ENCODE assay signal across 11 mouse cellular contexts in genomic region chr5:47014351-47014750, GRCm38 (mm10).
DNase-seq lines count a peak whose midpoint lies in the region; ATAC-seq and TF ChIP-seq lines count a peak whose summit lies in the region.
"Had no signal": no experiment of that assay in that cellular context is flagged by ENCODE, and none has a peak within 500 bp of the region (broad histone marks: within the 10 kb centered on the region; RNA-seq: fewer than 3 reads in every experiment).

No protein-coding gene starts in this region.

- H3K36me3 ChIP-seq in kidney, adult 2 months (ENCODE audit: control insufficient read depth, insufficient read depth, low read length) = no peaks in the 10 kb centered on the region
- H3K36me3 ChIP-seq in kidney, embryonic 15.5 days = no peaks in the 10 kb centered on the region
- H3K36me3 ChIP-seq in MEL (ENCODE audit: control insufficient read depth in 1 of 2, insufficient read depth in 2 of 2, low read length in 2 of 2) = no peaks in the 10 kb centered on the region
- no peaks in the 10 kb centered on the region for H3K36me3 ChIP-seq in forebrain, embryonic 11.5 days (ENCODE audit: control insufficient read depth, insufficient read depth, low read length)
- H3K36me3 ChIP-seq: liver, embryonic 15.5 days; stomach, embryonic 15.5 days had no signal

- H3K79me2 ChIP-seq in MEL (ENCODE audit: control insufficient read depth, insufficient read depth, low read length, poor library complexity) = no peaks in the 10 kb centered on the region

- H3K9me3 ChIP-seq in kidney, embryonic 15.5 days (replicated peaks) = no peaks in the 10 kb centered on the region
- no peaks in the 10 kb centered on the region for H3K9me3 ChIP-seq in MEL (replicated peaks; ENCODE audit: insufficient read depth, low read length)
- no peaks in the 10 kb centered on the region for H3K9me3 ChIP-seq in forebrain, embryonic 11.5 days (ENCODE audit: control insufficient read depth, low read length)
- H3K9me3 ChIP-seq: liver, embryonic 15.5 days; stomach, embryonic 15.5 days had no signal

- no peak overlapping the region for H3K4me3 ChIP-seq in kidney, adult 2 months (ENCODE audit: insufficient read depth, low read depth, low read length)
- no peak overlapping the region for H3K4me3 ChIP-seq in kidney, embryonic 15.5 days (replicated peaks)
- H3K4me3 ChIP-seq in MEL (ENCODE audit: control insufficient read depth in 1 of 2, insufficient read depth in 1 of 2, low read depth in 2 of 2, low read length in 2 of 2) = no peak overlapping the region
- no peak overlapping the region for H3K4me3 ChIP-seq in forebrain, embryonic 11.5 days (ENCODE audit: low read depth, low read length)
- H3K4me3 ChIP-seq: erythroblast, embryonic 14.5 days; liver, embryonic 15.5 days; stomach, embryonic 15.5 days had no signal

- ATAC-seq in kidney, embryonic 15.5 days (replicated peaks; ENCODE audit: low FRiP score) = no peak
- ATAC-seq in forebrain, embryonic 11.5 days (replicated peaks; ENCODE audit: low FRiP score) = no peak; the same call in 1 of the 2 replicates

- DNase-seq in kidney, adult 2 months = peak; percentile 40
- DNase-seq in MEL (ENCODE audit: low read depth, low spot score) = peak; percentile 52
- peak; percentile 3 for DNase-seq in adrenal gland, adult 8-10 months
- DNase-seq in forebrain, embryonic 11.5 days (ENCODE audit: low spot score) = peak; percentile 64
- DNase-seq in left cerebral cortex, postnatal 4 days = peak; percentile 63
- DNase-seq in right cerebral cortex, postnatal 25 days = peak; percentile 11
- no peak for DNase-seq in spleen, postnatal 14 days (ENCODE audit: low spot score in 2 of 2)

- H3K27me3 ChIP-seq in kidney, adult 2 months (replicated peaks; ENCODE audit: control insufficient read depth, insufficient read depth, low read length) = no peaks in the 10 kb centered on the region
- H3K27me3 ChIP-seq in kidney, embryonic 15.5 days = no peaks in the 10 kb centered on the region
- H3K27me3 ChIP-seq in MEL (ENCODE audit: control insufficient read depth in 1 of 2, insufficient read depth in 2 of 2, low read length in 2 of 2) = no peaks in the 10 kb centered on the region
- no peaks in the 10 kb centered on the region for H3K27me3 ChIP-seq in forebrain, embryonic 11.5 days (ENCODE audit: control insufficient read depth, insufficient read depth, low read length)
- H3K27me3 ChIP-seq: liver, embryonic 15.5 days; stomach, embryonic 15.5 days had no signal

- no peak overlapping the region for H3K9ac ChIP-seq in kidney, embryonic 15.5 days
- no peak overlapping the region for H3K9ac ChIP-seq in MEL (ENCODE audit: control insufficient read depth, low read depth, low read length, poor library complexity, severe bottlenecking)
- H3K9ac ChIP-seq in forebrain, embryonic 11.5 days (ENCODE audit: low read length) = no peak overlapping the region
- H3K9ac ChIP-seq: liver, embryonic 15.5 days; stomach, embryonic 15.5 days had no signal

- H3K27ac ChIP-seq in kidney, adult 2 months (ENCODE audit: insufficient read depth, low read depth, low read length) = no peak overlapping the region
- no peak overlapping the region for H3K27ac ChIP-seq in kidney, embryonic 15.5 days
- no peak overlapping the region for H3K27ac ChIP-seq in MEL (ENCODE audit: control insufficient read depth, low read depth, low read length)
- H3K27ac ChIP-seq in forebrain, embryonic 11.5 days (ENCODE audit: low read depth, low read length) = no peak overlapping the region
- H3K27ac ChIP-seq: liver, embryonic 15.5 days; stomach, embryonic 15.5 days had no signal

- TF ChIP-seq CTCF in kidney, adult 2 months (conservative IDR thresholded peaks at IDR 0.05; ENCODE audit: insufficient read depth, insufficient read length, low read depth, low read length) = peak; percentile 57
- TF ChIP-seq CTCF in MEL (IDR thresholded peaks at IDR 0.05 in 2 of 3, conservative IDR thresholded peaks at IDR 0.05 in 1 of 3; ENCODE audit: control insufficient read depth in 1 of 3, insufficient read depth in 1 of 3, low read depth in 2 of 3, low read length in 3 of 3, poor library complexity in 1 of 3, severe bottlenecking in 1 of 3) = peak; percentile 34 to 59 (median 56)

- H3K4me2 ChIP-seq in kidney, embryonic 15.5 days = no peak overlapping the region
- H3K4me2 ChIP-seq in forebrain, embryonic 11.5 days (ENCODE audit: low read depth, low read length, severe bottlenecking) = no peak overlapping the region
- H3K4me2 ChIP-seq: liver, embryonic 15.5 days; stomach, embryonic 15.5 days had no signal

- TF ChIP-seq RAD21 in MEL (IDR thresholded peaks at IDR 0.05; ENCODE audit: low read depth, low read length) = peak; percentile 30

- TF ChIP-seq EP300 in MEL (IDR thresholded peaks at IDR 0.05; ENCODE audit: low read depth in 1 of 2, low read length in 2 of 2) = no peak

- no peak for TF ChIP-seq POLR2A in kidney, adult 2 months (IDR thresholded peaks at IDR 0.05; ENCODE audit: low read depth, low read length)
- TF ChIP-seq POLR2A in MEL (IDR thresholded peaks at IDR 0.05; ENCODE audit: control insufficient read depth in 1 of 2, insufficient read depth in 1 of 2, low read depth in 1 of 2, low read length in 2 of 2, poor library complexity in 1 of 2) = no peak

- intact Hi-C loops in left cerebral cortex, postnatal 4 days (cut with DNase I) = loop anchor here (10.0 kb wide), 1 partner anchor 970 kb away; the partner anchor contains the start of gene Slit2

- H3K4me1 ChIP-seq in kidney, adult 2 months (ENCODE audit: control insufficient read depth, insufficient read depth, low read length) = no peaks in the 10 kb centered on the region
- H3K4me1 ChIP-seq in kidney, embryonic 15.5 days = no peaks in the 10 kb centered on the region
- H3K4me1 ChIP-seq in MEL (ENCODE audit: control insufficient read depth in 1 of 2, insufficient read depth in 2 of 2, low read length in 2 of 2) = no peaks in the 10 kb centered on the region
- no peaks in the 10 kb centered on the region for H3K4me1 ChIP-seq in forebrain, embryonic 11.5 days (replicated peaks; ENCODE audit: control insufficient read depth, insufficient read depth, low read length)
- H3K4me1 ChIP-seq: liver, embryonic 15.5 days; stomach, embryonic 15.5 days had no signal

TF ChIP-seq in MEL, 35 proteins besides CTCF, POLR2A, EP300 and RAD21:
- TF ChIP-seq SMC3 (IDR thresholded peaks at IDR 0.05; ENCODE audit: low read depth, low read length) (peak; percentile 72), MYB (IDR thresholded peaks at IDR 0.05; ENCODE audit: low read depth, low read length) (no peak)

Comparison
In these comparisons a context has a peak if more than half of its experiments do, and no peak if none do; other contexts are left out.
1. DNase-seq: peak in kidney, adult 2 months (single experiment), MEL (single experiment), adrenal gland, adult 8-10 months (single experiment), forebrain, embryonic 11.5 days (single experiment), left cerebral cortex, postnatal 4 days (single experiment) and right cerebral cortex, postnatal 25 days (single experiment); none in spleen, postnatal 14 days (0 of 2).